Mouse (Mus musculus) kidney, embryonic 15.5 days (tissue): ENCODE measurements around the gene Klhl41. TPM values are rescaled to one million over a fixed set of nuclear protein-coding genes. Genes with fewer than 3 reads are reported as not detected.

Experiments
- ATAC-seq: fragments of 200-750 bp; cut with Nextera tagmentation; replicated peaks from 2 replicates; pipeline ENCODE4 v1.8.0; 2017; ENCODE audit warnings: moderate TSS enrichment; ENCODE audit not compliant: low FRiP score
- H3K27ac ChIP-seq: fragments of 300-500 bp; sonication (generic); 2 replicates; pipeline ENCODE4 v1.5.1; 2015; ENCODE audit warnings: mild to moderate bottlenecking, inconsistent platforms
- H3K27me3 ChIP-seq: fragments of 300-500 bp; sonication (generic); 2 replicates; pipeline ENCODE4 v1.6.1; 2015; ENCODE audit warnings: inconsistent platforms
- H3K36me3 ChIP-seq: fragments of 300-500 bp; sonication (generic); 2 replicates; pipeline ENCODE4 v1.6.1; 2015; ENCODE audit warnings: inconsistent platforms
- H3K4me1 ChIP-seq: fragments of 300-500 bp; sonication (generic); 2 replicates; pipeline ENCODE4 v1.6.1; 2015; ENCODE audit warnings: inconsistent platforms
- H3K4me2 ChIP-seq: fragments of 300-500 bp; sonication (generic); 2 replicates; pipeline ENCODE4 v1.6.1; 2015; ENCODE audit warnings: moderate library complexity, mild to moderate bottlenecking, inconsistent platforms
- H3K4me3 ChIP-seq: fragments of 300-500 bp; sonication (generic); replicated peaks from 2 replicates; pipeline ENCODE4 v1.5.1; 2015; ENCODE audit warnings: mild to moderate bottlenecking, inconsistent platforms
- H3K9ac ChIP-seq: fragments of 300-500 bp; sonication (generic); 2 replicates; pipeline ENCODE4 v1.6.1; 2015; ENCODE audit warnings: mild to moderate bottlenecking, inconsistent platforms
- H3K9me3 ChIP-seq: fragments of 300-500 bp; sonication (generic); replicated peaks from 2 replicates; pipeline ENCODE4 v1.6.1; 2016; ENCODE audit warnings: inconsistent platforms
- WGBS: fragments of 180-500 bp; shearing (Covaris S2); methylation state at CpG from one replicate; pipeline ENCODE4 v1.1.7; 2015; ENCODE audit warnings: mixed read lengths; 5-methylcytosine and 5-hydroxymethylcytosine counted together
- polyA plus RNA-seq: library from polyadenylated mRNA; unstranded; fragments of >200 nt; fragmentation: Nextera tagmentation; extraction: Ambion mirVana; gene quantifications from 2 replicates; pipeline ENCODE4 v1.2.1, GENCODE M21; 2015

The Klhl41 gene
- polyA plus RNA-seq, 1 experiment from 2014 or later: 2.5 TPM

- H3K27ac ChIP-seq: peak overlapping the region; percentile 94
- ATAC-seq: peak; percentile 95
- H3K9ac ChIP-seq: peak overlapping the region; percentile 86
- peaks cover 2% of the 10 kb centered on the region; the same call in 1 of the 2 replicates for H3K27me3 ChIP-seq
- peaks cover 15% of the 10 kb centered on the region for H3K4me1 ChIP-seq
- WGBS: under 1% methylated on average over 88 of the region's 91 CpGs
- H3K36me3 ChIP-seq: no peaks in the 10 kb centered on the region
- peak overlapping the region; percentile 75 for H3K4me2 ChIP-seq
- peak overlapping the region; percentile 99 for H3K4me3 ChIP-seq
- no peaks in the 10 kb centered on the region for H3K9me3 ChIP-seq
These were observed 53.0 kb downstream of the Klhl41 start for GRCm38 (mm10) chr2:69722650-69723518.

GRCm38 (mm10) chr2:69723519-69723825 is 53.6 kb downstream of the Klhl41 start:
- no peaks in the 10 kb centered on the region for H3K9me3 ChIP-seq
- no peak for ATAC-seq
- H3K4me3 ChIP-seq: peak overlapping the region; percentile 99
- peak overlapping the region; percentile 75 for H3K4me2 ChIP-seq
- peak overlapping the region; percentile 86 for H3K9ac ChIP-seq
- H3K36me3 ChIP-seq: no peaks in the 10 kb centered on the region
- peaks cover 2% of the 10 kb centered on the region; the same call in 1 of the 2 replicates for H3K27me3 ChIP-seq
- peaks cover 15% of the 10 kb centered on the region for H3K4me1 ChIP-seq
- H3K27ac ChIP-seq: peak overlapping the region; percentile 94
- 1% methylated on average over 13 of the region's 13 CpGs for WGBS

Other genes starting within 250 kb of the Klhl41 start
- gene Lrp2, start 84.1 kb upstream of the Klhl41 start, polyA plus RNA-seq: 14.6 and 15.0 TPM in 2 replicates
- gene Bbs5, start 22.9 kb upstream of the Klhl41 start, polyA plus RNA-seq: 17.6 and 22.8 TPM in 2 replicates
- 11.8 and 13.7 TPM in 2 replicates for gene Fastkd1, start 43.4 kb downstream of the Klhl41 start, polyA plus RNA-seq
- gene Ppig, start 52.4 kb downstream of the Klhl41 start, polyA plus RNA-seq: 145 and 160 TPM in 2 replicates
- 2.4 and 2.6 TPM in 2 replicates for gene Ccdc173, start 119.5 kb downstream of the Klhl41 start, polyA plus RNA-seq
- gene Phospho2, start 119.5 kb downstream of the Klhl41 start, polyA plus RNA-seq: 22.6 and 26.4 TPM in 2 replicates
- gene Klhl23, start 151.8 kb downstream of the Klhl41 start, polyA plus RNA-seq: 28.8 and 32.2 TPM in 2 replicates
- 356 and 389 TPM in 2 replicates for gene Ssb, start 191.4 kb downstream of the Klhl41 start, polyA plus RNA-seq
- gene Mettl5, start 215.5 kb downstream of the Klhl41 start, polyA plus RNA-seq: 42.9 and 43.4 TPM in 2 replicates
- gene Ubr3, start 227.1 kb downstream of the Klhl41 start, polyA plus RNA-seq: 14.3 and 15.5 TPM in 2 replicates